Mouse (Mus musculus): Measurements from ENCODE around the gene Arl15. TPM values are rescaled to one million over a fixed set of nuclear protein-coding genes. Genes with fewer than 3 reads are reported as not detected.

Gene Arl15
- polyA plus RNA-seq, 1 experiment from 2014 or later: 10.8 TPM

DNA sequence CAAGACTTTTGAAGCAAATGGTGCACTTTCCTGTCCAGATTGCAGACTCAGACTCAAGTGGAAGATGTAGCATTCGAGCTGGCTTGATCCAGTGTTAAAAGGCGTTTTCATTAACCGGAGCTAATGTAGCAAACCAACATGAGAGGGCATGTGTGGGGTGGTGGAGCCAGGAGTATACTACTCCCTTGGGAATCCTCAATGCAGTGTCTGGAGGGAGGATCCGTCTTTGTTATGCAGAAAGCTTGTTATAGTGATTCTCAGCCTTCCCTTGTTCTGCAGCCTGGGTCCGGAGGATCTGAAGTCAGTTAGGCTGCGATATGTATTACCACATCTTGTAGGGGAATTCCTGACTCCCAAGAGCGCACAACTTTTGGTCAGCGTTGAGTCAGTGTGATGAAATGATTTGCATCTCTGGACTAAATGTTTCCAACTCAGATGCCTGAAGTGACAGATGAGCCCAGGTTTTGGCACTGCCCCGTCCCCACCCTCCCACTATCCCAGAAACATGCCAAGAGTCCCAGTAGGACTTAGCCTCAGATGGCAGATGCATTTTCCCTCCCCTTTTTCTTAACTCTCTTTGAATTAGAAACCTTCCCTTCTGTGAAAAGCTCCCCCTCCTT is 363.9 kb downstream of the Arl15 start:
- WGBS: 79% methylated on average over 9 of the region's 9 CpGs
- TF ChIP-seq CTCF (IDR thresholded peaks at IDR 0.05; ENCODE audit: low read depth): no peak

DNA sequence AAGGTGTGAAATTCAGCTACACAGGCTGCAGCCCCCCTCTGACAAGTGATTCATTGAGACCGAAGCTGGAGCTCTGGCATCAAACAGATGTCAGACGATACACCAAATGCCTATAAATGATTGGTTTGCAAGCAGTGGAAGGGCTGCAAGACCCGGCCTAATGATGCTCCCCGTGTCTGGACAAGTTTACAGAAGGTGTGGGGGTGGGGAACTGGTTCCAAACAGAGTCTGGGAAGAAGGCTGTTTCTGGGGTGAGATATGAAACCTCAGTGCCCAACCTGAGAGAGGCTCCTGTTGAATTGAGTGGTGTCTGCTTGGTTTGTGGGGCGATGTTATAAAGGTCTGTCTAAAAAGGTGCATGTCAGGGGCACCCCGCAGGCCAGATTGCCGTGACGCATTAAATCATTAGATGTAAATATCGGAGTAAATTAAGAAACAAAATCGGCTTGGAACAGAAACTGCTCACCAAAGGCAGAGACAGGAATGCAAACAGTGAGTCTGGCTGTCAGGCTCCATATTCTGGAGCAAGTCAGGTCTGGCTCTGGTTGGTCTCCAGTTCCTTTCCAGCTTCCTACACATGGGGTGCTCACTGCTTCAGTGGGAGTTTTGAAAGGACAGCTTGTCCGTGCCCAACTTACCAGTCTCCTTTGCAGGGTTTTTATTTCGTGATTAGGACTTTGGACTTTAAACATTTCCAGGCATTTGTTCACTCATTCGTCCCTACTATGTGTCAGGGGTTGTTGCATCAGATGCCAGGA is 365.5 kb downstream of the Arl15 start:
- ATAC-seq (replicated peaks; ENCODE audit: low FRiP score, low read depth): no peak

More for the DNA sequence above, 363.9 kb downstream of the Arl15 start:
- no peak overlapping the region for H3K9ac ChIP-seq (ENCODE audit: low read depth, low read length)
- DNase-seq (ENCODE audit: low spot score) (no peak), ATAC-seq (replicated peaks; ENCODE audit: low FRiP score, low read depth) (no peak)
- H3K36me3 ChIP-seq (ENCODE audit: insufficient read depth, low read length): no peaks in the 10 kb centered on the region
- no peak overlapping the region for H3K4me2 ChIP-seq (ENCODE audit: low read length)
- no peaks in the 10 kb centered on the region for H3K27me3 ChIP-seq (ENCODE audit: insufficient read depth, low read length)
- no peaks in the 10 kb centered on the region for H3K9me3 ChIP-seq (replicated peaks; ENCODE audit: low read length)
- no peaks in the 10 kb centered on the region for H3K4me1 ChIP-seq (replicated peaks; ENCODE audit: insufficient read depth, low read length)
- no peak overlapping the region for H3K4me3 ChIP-seq (replicated peaks; ENCODE audit: low read depth, low read length)
- H3K27ac ChIP-seq: no peak overlapping the region

GRCm38 (mm10) chr13:114162753-114163152 is 368.4 kb downstream of the Arl15 start:
- no peak overlapping the region for H3K9ac ChIP-seq (ENCODE audit: low read depth, low read length)
- no peak for DNase-seq (ENCODE audit: low spot score)

More for the DNA sequence above, 365.5 kb downstream of the Arl15 start:
- H3K27me3 ChIP-seq (ENCODE audit: insufficient read depth, low read length): no peaks in the 10 kb centered on the region
- H3K9ac ChIP-seq (ENCODE audit: low read depth, low read length): no peak overlapping the region
- peak; percentile 40 for DNase-seq (ENCODE audit: low spot score)
- H3K36me3 ChIP-seq (ENCODE audit: insufficient read depth, low read length): no peaks in the 10 kb centered on the region
- no peak overlapping the region for H3K27ac ChIP-seq
- H3K4me1 ChIP-seq (replicated peaks; ENCODE audit: insufficient read depth, low read length): no peaks in the 10 kb centered on the region
- no peak overlapping the region for H3K4me3 ChIP-seq (replicated peaks; ENCODE audit: low read depth, low read length)
- H3K4me2 ChIP-seq (ENCODE audit: low read length): no peak overlapping the region
- H3K9me3 ChIP-seq (replicated peaks; ENCODE audit: low read length): no peaks in the 10 kb centered on the region
- 49% methylated on average over 13 of the region's 13 CpGs for WGBS
- TF ChIP-seq CTCF (IDR thresholded peaks at IDR 0.05; ENCODE audit: low read depth): no peak

GRCm38 (mm10) chr13:114165616-114166015 is 371.3 kb downstream of the Arl15 start:
- H3K27me3 ChIP-seq (ENCODE audit: insufficient read depth, low read length): no peaks in the 10 kb centered on the region
- no peak overlapping the region for H3K4me3 ChIP-seq (replicated peaks; ENCODE audit: low read depth, low read length)
- no peak overlapping the region for H3K9ac ChIP-seq (ENCODE audit: low read depth, low read length)
- H3K4me2 ChIP-seq (ENCODE audit: low read length): no peak overlapping the region
- no peaks in the 10 kb centered on the region for H3K36me3 ChIP-seq (ENCODE audit: insufficient read depth, low read length)
- no peaks in the 10 kb centered on the region for H3K9me3 ChIP-seq (replicated peaks; ENCODE audit: low read length)
- no peaks in the 10 kb centered on the region for H3K4me1 ChIP-seq (replicated peaks; ENCODE audit: insufficient read depth, low read length)
- no peak overlapping the region for H3K27ac ChIP-seq
- no peak for TF ChIP-seq CTCF (IDR thresholded peaks at IDR 0.05; ENCODE audit: low read depth)
- peak; percentile 72 for DNase-seq (ENCODE audit: low spot score)
- ATAC-seq (replicated peaks; ENCODE audit: low FRiP score, low read depth): 0 out of 2 replicates have a peak, but pooled peaks have one; percentile 26
- WGBS: 29% methylated on average over 7 of the region's 7 CpGs

More at GRCm38 (mm10) chr13:114162753-114163152, 368.4 kb downstream of the Arl15 start:
- H3K36me3 ChIP-seq (ENCODE audit: insufficient read depth, low read length): no peaks in the 10 kb centered on the region
- no peak for ATAC-seq (replicated peaks; ENCODE audit: low FRiP score, low read depth)
- H3K27me3 ChIP-seq (ENCODE audit: insufficient read depth, low read length): no peaks in the 10 kb centered on the region
- no peaks in the 10 kb centered on the region for H3K9me3 ChIP-seq (replicated peaks; ENCODE audit: low read length)
- no peaks in the 10 kb centered on the region for H3K4me1 ChIP-seq (replicated peaks; ENCODE audit: insufficient read depth, low read length)
- no peak overlapping the region for H3K4me3 ChIP-seq (replicated peaks; ENCODE audit: low read depth, low read length)
- no peak overlapping the region for H3K27ac ChIP-seq
- no peak for TF ChIP-seq CTCF (IDR thresholded peaks at IDR 0.05; ENCODE audit: low read depth)
- 46% methylated on average over 4 of the region's 4 CpGs for WGBS
- no peak overlapping the region for H3K4me2 ChIP-seq (ENCODE audit: low read length)

GRCm38 (mm10) chr13:114166439-114167183 is 372.3 kb downstream of the Arl15 start:
- Histone ChIP-seq H3K4me1 (replicated peaks; ENCODE audit: insufficient read depth, low read length) (no peaks in the 10 kb centered on the region), H3K36me3 (ENCODE audit: insufficient read depth, low read length) (no peaks in the 10 kb centered on the region), H3K9me3 (replicated peaks; ENCODE audit: low read length) (no peaks in the 10 kb centered on the region), H3K27ac (no peak overlapping the region), H3K4me3 (replicated peaks; ENCODE audit: low read depth, low read length) (no peak overlapping the region), H3K9ac (ENCODE audit: low read depth, low read length) (no peak overlapping the region), H3K4me2 (ENCODE audit: low read length) (no peak overlapping the region), H3K27me3 (ENCODE audit: insufficient read depth, low read length) (no peaks in the 10 kb centered on the region)
- TF ChIP-seq CTCF (IDR thresholded peaks at IDR 0.05; ENCODE audit: low read depth): peak; percentile 33; the same call in 1 of the 2 replicates
- 37% methylated on average over 12 of the region's 12 CpGs for WGBS
- DNase-seq (ENCODE audit: low spot score) (peak; percentile 79), ATAC-seq (replicated peaks; ENCODE audit: low FRiP score, low read depth) (peak; percentile 53; the same call in 1 of the 2 replicates)

DNA sequence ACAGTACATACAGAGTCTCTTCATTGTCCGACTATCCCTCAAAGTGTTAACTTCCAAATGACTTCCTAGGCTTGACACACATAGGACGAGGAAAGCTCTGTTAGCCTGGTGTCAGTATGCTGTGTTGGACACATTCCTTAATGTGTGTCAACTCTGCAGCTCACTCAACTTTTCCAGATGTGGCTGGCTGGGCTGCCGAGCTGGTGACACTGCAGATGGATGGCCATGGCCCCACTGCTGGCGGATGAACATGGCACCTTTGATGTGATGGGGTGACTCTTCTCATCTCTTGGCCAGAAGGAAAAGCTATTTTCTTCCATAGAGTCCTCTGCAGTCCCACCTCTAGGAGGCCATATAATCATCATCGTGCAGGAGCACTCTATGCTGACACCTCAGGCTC is 375.8 kb downstream of the Arl15 start:
- no peaks in the 10 kb centered on the region for H3K36me3 ChIP-seq (ENCODE audit: insufficient read depth, low read length)
- no peaks in the 10 kb centered on the region for H3K27me3 ChIP-seq (ENCODE audit: insufficient read depth, low read length)
- H3K9ac ChIP-seq (ENCODE audit: low read depth, low read length): no peak overlapping the region
- WGBS: 58% methylated on average over 5 of the region's 5 CpGs
- H3K27ac ChIP-seq: no peak overlapping the region
- no peaks in the 10 kb centered on the region for H3K9me3 ChIP-seq (replicated peaks; ENCODE audit: low read length)
- no peak for DNase-seq (ENCODE audit: low spot score)
- ATAC-seq (replicated peaks; ENCODE audit: low FRiP score, low read depth): no peak
- no peaks in the 10 kb centered on the region for H3K4me1 ChIP-seq (replicated peaks; ENCODE audit: insufficient read depth, low read length)
- TF ChIP-seq CTCF (IDR thresholded peaks at IDR 0.05; ENCODE audit: low read depth): no peak
- H3K4me2 ChIP-seq (ENCODE audit: low read length): no peak overlapping the region
- H3K4me3 ChIP-seq (replicated peaks; ENCODE audit: low read depth, low read length): no peak overlapping the region

All from kidney, postnatal 0 days (tissue).